Mouse (Mus musculus): Measurements from ENCODE around the gene Dop1a.

DNA sequence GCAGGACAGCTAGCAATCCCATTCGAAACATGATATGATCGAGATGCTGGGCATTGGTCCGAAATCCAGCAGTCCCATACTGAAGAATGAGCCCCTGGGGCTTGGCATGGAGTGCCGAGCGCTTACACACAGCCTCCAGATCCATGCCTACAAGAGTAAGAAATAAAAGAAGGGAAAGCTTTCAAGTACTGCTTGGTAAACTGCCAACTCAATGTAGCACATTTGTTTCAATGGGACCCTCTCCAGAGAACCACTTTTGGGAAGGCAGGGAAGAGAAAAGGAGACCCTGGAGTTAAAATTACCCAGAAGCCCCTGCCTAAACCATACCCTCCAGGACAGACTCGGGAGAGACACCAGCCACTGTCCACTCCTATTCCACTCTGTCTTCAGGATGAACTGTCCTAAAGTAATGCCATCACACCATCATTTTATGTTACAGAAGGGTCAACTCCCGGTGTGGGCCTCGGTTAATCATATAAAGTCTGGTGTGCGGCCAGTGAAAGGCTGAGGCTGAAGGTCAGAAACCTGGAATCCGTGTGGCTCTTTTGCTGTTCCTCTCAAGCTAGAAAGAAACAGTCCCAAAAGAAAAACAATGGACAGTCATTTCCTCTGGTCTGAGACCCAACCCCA lies 103.4 kb downstream of the Dop1a start:
- no peak for TF ChIP-seq GATA1 (IDR thresholded peaks at IDR 0.05; ENCODE audit: borderline replicate concordance, low read length)
- TF ChIP-seq FLI1 (IDR thresholded peaks at IDR 0.05; ENCODE audit: low read length) = no peak

All from megakaryocyte, embryonic 14.5 days (primary cell).